Mouse (Mus musculus) cerebellum, adult 2 months (tissue): ENCODE results near the gene Kmt2e.
A peak's percentile ranks its signal among the peaks of the same experiment; 100 is the strongest.

Experiments
- CTCF ChIP-seq: fragments of 200-500 bp; IDR thresholded peaks from 2 replicates; pipeline ENCODE4 v1.5.1; 2011; ENCODE audit warnings: low read depth, mild to moderate bottlenecking, control low read depth, low read length, moderate library complexity, borderline replicate concordance; ENCODE audit not compliant: insufficient read depth
- POLR2A ChIP-seq: fragments of 200-500 bp; IDR thresholded peaks from 2 replicates; pipeline ENCODE4 v1.6.1; 2011; ENCODE audit warnings: low read length, control low read depth, borderline replicate concordance; ENCODE audit not compliant: insufficient read depth

DNA sequence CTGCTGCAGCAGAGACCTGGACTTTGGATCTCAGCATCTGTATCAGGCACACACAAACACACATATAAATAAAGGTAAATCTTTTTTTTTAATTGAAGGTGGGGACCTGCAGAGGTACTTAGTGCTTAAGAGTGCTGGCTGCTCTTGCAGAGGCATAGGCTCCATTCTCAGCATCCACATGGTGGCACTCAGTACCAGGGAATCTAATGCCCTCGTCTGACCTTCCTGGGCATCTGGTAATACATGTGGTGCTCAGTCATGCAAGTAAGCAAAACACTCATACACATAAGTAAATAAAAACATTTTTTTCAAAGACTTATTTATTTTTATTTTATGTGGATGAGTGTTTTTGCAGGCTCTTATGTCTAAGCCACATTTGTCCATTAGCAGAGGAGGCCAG, 49.1 kb upstream of the Kmt2e start:
- TF ChIP-seq POLR2A (no peak), CTCF (peak; percentile 38; the same call in 1 of the 2 replicates)
